8 mouse cellular contexts compared by ENCODE assay signal in the genomic region with DNA sequence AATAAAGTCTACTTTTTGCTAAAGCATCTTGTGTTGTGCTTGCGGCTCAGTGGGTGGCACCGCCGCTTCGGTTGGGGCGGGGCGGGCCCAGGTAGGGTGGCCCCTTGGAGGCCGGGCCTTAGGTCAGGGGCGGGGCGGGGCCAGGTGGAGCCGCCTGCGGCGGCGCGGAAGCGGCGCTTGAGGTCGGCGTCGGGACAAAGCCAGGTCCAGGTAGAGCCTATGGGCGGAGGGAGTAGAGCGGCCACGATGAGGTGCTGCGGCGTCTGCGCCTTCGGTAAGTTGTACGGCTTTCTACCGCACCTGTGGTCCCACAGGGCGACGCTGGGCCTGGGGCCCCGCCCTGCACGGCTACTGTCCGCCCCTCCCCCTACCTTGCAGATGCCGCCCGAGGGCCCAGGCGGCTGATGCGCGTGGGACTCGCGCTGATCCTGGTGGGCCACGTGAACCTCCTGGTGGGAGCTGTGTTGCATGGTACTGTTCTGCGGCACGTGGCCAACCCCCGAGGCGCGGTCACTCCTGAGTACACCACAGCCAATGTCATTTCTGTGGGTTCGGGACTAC. TPM values are rescaled to one million over a fixed set of nuclear protein-coding genes. Genes with fewer than 3 reads are reported as not detected.
A peak's percentile ranks its signal among the peaks of the same experiment; 100 is the strongest.
DNase-seq lines count a peak whose midpoint lies in the region; ATAC-seq and TF ChIP-seq lines count a peak whose summit lies in the region.

A gene (plus strand): TSS at position 151 of the 561 bp plus-strand sequence.

- no peaks in the 10 kb centered on the region for H3K27me3 ChIP-seq in forebrain, embryonic 14.5 days (replicated peaks; ENCODE audit: control insufficient read depth, insufficient read depth, low read length)
- H3K27me3 ChIP-seq in lung, embryonic 14.5 days (ENCODE audit: insufficient read depth, low read length) = no peaks in the 10 kb centered on the region

- peaks cover 6% of the 10 kb centered on the region; the same call in 1 of the 2 replicates for H3K4me1 ChIP-seq in forebrain, embryonic 14.5 days (ENCODE audit: control insufficient read depth, insufficient read depth, low read length)
- H3K4me1 ChIP-seq in lung, embryonic 14.5 days (ENCODE audit: insufficient read depth) = no peaks in the 10 kb centered on the region

- H3K9me3 ChIP-seq in forebrain, embryonic 14.5 days (replicated peaks; ENCODE audit: control insufficient read depth, low read length) = no peaks in the 10 kb centered on the region
- no peaks in the 10 kb centered on the region for H3K9me3 ChIP-seq in lung, embryonic 14.5 days (ENCODE audit: low read depth, low read length)

- TF ChIP-seq POLR2A in brain, embryonic 14.5 days (IDR thresholded peaks at IDR 0.05; ENCODE audit: borderline replicate concordance, extremely low read depth, insufficient read depth, insufficient read length, poor library complexity, severe bottlenecking) = no peak

- H3K36me3 ChIP-seq in forebrain, embryonic 14.5 days (ENCODE audit: control insufficient read depth, insufficient read depth, low read length) = peaks cover 91% of the 10 kb centered on the region
- H3K36me3 ChIP-seq in lung, embryonic 14.5 days (ENCODE audit: insufficient read depth) = peaks cover 90% of the 10 kb centered on the region

- WGBS in forebrain, embryonic 14.5 days = 6% methylated on average over 46 of the region's 47 CpGs
- 22% methylated on average over 47 of the region's 47 CpGs for WGBS in lung, embryonic 14.5 days

- no peak within 1 kb of the TSS for H3K4me3 ChIP-seq in forebrain, embryonic 14.5 days (ENCODE audit: low read depth, low read length)
- H3K4me3 ChIP-seq in lung, embryonic 14.5 days (ENCODE audit: low read depth, low read length) = peak within 1 kb of the TSS; percentile 41

- peak; percentile 38 for DNase-seq in cerebellum, adult 11-12 months
- DNase-seq in cerebellum, postnatal 4 days (ENCODE audit: low spot score in 2 of 2) = no peak
- DNase-seq in brain, embryonic 14.5 days (ENCODE audit: low read depth) = peak; percentile 22
- peak; percentile 19 for DNase-seq in forebrain, embryonic 14.5 days (ENCODE audit: low spot score)
- DNase-seq in kidney, adult 8-10 months = peak; percentile 64 to 70
- DNase-seq in lung, embryonic 14.5 days = peak; percentile 65
- no peak for DNase-seq in adipocyte (ENCODE audit: low spot score)

- H3K9ac ChIP-seq in forebrain, embryonic 14.5 days (ENCODE audit: low read length) = peak within 1 kb of the TSS; percentile 18; the same call in 1 of the 2 replicates
- H3K9ac ChIP-seq in lung, embryonic 14.5 days = peak within 1 kb of the TSS; percentile 50

- no peak for TF ChIP-seq CTCF in brain, embryonic 14.5 days (IDR thresholded peaks at IDR 0.05; ENCODE audit: borderline replicate concordance, extremely low read depth, insufficient read depth, insufficient read length)
- TF ChIP-seq CTCF in lung, embryonic 14.5 days (IDR thresholded peaks at IDR 0.05; ENCODE audit: low read depth) = no peak

- peak; percentile 60 for ATAC-seq in forebrain, embryonic 14.5 days
- ATAC-seq in lung, embryonic 14.5 days (ENCODE audit: insufficient read depth) = peak; percentile 80
- no peak for ATAC-seq in neutrophil, adult 5-6 weeks (ENCODE audit: extremely low read depth, insufficient number of reproducible peaks, low FRiP score, poor library complexity, severe bottlenecking)

- H3K27ac ChIP-seq in forebrain, embryonic 14.5 days (ENCODE audit: low read depth, low read length) = no peak within 1 kb of the TSS
- peak within 1 kb of the TSS; percentile 78 for H3K27ac ChIP-seq in lung, embryonic 14.5 days (ENCODE audit: low read depth)

- peak within 1 kb of the TSS; percentile 22; the same call in 1 of the 2 replicates for H3K4me2 ChIP-seq in forebrain, embryonic 14.5 days (ENCODE audit: low read length)
- peak within 1 kb of the TSS; percentile 56 for H3K4me2 ChIP-seq in lung, embryonic 14.5 days

RNA-seq across cellular contexts. Expression of the gene that starts here (rescaled TPM):
- polyA plus RNA-seq in brain, embryonic 14.5 days (2012; rRNA removed) = 3.4 and 6.4 TPM in 2 replicates
- polyA plus RNA-seq in forebrain, embryonic 14.5 days (2014; fragmentation: Nextera tagmentation; extraction: Ambion mirVana) = 2.0 and 2.8 TPM in 2 replicates
- polyA plus RNA-seq in lung, embryonic 14.5 days (2014; fragmentation: Nextera tagmentation; extraction: Ambion mirVana) = 31.1 and 32.0 TPM in 2 replicates
- total RNA-seq in neutrophil, adult 5-6 weeks (2017) = 17.8 and 18.7 TPM in 2 replicates

Comparison
In these comparisons a context has a peak if more than half of its experiments do, and no peak if none do; other contexts are left out.
1. DNase-seq: peak in cerebellum, adult 11-12 months (single experiment), brain, embryonic 14.5 days (single experiment), forebrain, embryonic 14.5 days (single experiment), kidney, adult 8-10 months (2 of 2) and lung, embryonic 14.5 days (single experiment); none in cerebellum, postnatal 4 days (0 of 2) and adipocyte (single experiment).